Mouse (Mus musculus) MEL (cell line): ENCODE measurements around the gene Spaca3. TPM values are rescaled to one million over a fixed set of nuclear protein-coding genes. Genes with fewer than 3 reads are reported as not detected.

Source experiments
- DNase-seq: peaks from one replicate; pipeline ENCODE4 v3.0.0; 2011; ENCODE audit warnings: low read depth, low spot score
- H3K27ac ChIP-seq: 2 replicates; pipeline ENCODE4 v1.5.1; 2012; ENCODE audit warnings: low read depth, mild to moderate bottlenecking, control low read depth, low read length, moderate library complexity; ENCODE audit not compliant: control insufficient read depth
- H3K27me3 ChIP-seq, 2 experiments: fragments of 150-350 bp in 1 of 2; sonication (generic) in 1 of 2; 2 replicates each; pipeline ENCODE4 v1.6.1; 2012; ENCODE audit warnings: low read length in 2 of 2, mild to moderate bottlenecking in 2 of 2, improper control_type of control experiment in 1 of 2, moderate library complexity in 1 of 2; ENCODE audit not compliant: insufficient read depth in 2 of 2, control insufficient read depth in 1 of 2
- H3K36me3 ChIP-seq, 2 experiments: 2 replicates each; pipeline ENCODE4 v1.6.1; 2012 to 2014; ENCODE audit warnings: low read length in 2 of 2, improper control_type of control experiment in 1 of 2, inconsistent platforms in 1 of 2, mild to moderate bottlenecking in 1 of 2; ENCODE audit not compliant: insufficient read depth in 2 of 2, control insufficient read depth in 1 of 2
- H3K4me1 ChIP-seq, 2 experiments: fragments of 150-350 bp in 1 of 2; sonication (generic) in 1 of 2; 2 replicates each; pipeline ENCODE4 v1.6.1; 2012; ENCODE audit warnings: low read length in 2 of 2, improper control_type of control experiment in 1 of 2, mild to moderate bottlenecking in 1 of 2; ENCODE audit not compliant: insufficient read depth in 2 of 2, control insufficient read depth in 1 of 2
- H3K4me3 ChIP-seq, 2 experiments: fragments of 150-350 bp in 1 of 2; sonication (generic) in 1 of 2; 2 replicates each; pipeline ENCODE4 v1.5.1; 2012; ENCODE audit warnings: low read depth in 2 of 2, low read length in 2 of 2, mild to moderate bottlenecking in 2 of 2, moderate library complexity in 2 of 2, control low read depth in 1 of 2, improper control_type of control experiment in 1 of 2; ENCODE audit not compliant: control insufficient read depth in 1 of 2, insufficient read depth in 1 of 2
- H3K79me2 ChIP-seq: 2 replicates; pipeline ENCODE4 v1.6.1; 2012; ENCODE audit warnings: mild to moderate bottlenecking, low read length, moderate library complexity; ENCODE audit not compliant: control insufficient read depth, poor library complexity, insufficient read depth
- H3K9ac ChIP-seq: 2 replicates; pipeline ENCODE4 v1.6.1; 2012; ENCODE audit warnings: low read depth, mild to moderate bottlenecking, control low read depth, low read length, moderate library complexity; ENCODE audit not compliant: control insufficient read depth, poor library complexity, severe bottlenecking
- H3K9me3 ChIP-seq: fragments of 150-350 bp; sonication (generic); replicated peaks from 2 replicates; pipeline ENCODE4 v1.6.1; 2012; ENCODE audit warnings: mild to moderate bottlenecking, low read length, improper control_type of control experiment, moderate library complexity; ENCODE audit not compliant: insufficient read depth
- BHLHE40 ChIP-seq: IDR thresholded peaks from 2 replicates; pipeline ENCODE4 v1.6.1; 2012; ENCODE audit warnings: low read depth, mild to moderate bottlenecking, inconsistent platforms, low read length, improper control_type of control experiment, borderline replicate concordance
- CHD1 ChIP-seq: IDR thresholded peaks from 2 replicates; pipeline ENCODE4 v1.6.1; 2012; ENCODE audit warnings: low read depth, mild to moderate bottlenecking, inconsistent platforms, low read length, improper control_type of control experiment
- CTCF ChIP-seq, 3 experiments: IDR thresholded peaks in 2 of 3; conservative IDR thresholded peaks in 1 of 3; 2 replicates each; pipeline ENCODE4 v1.5.1; 2011 to 2012; ENCODE audit warnings: low read length in 3 of 3, low read depth in 2 of 3, mild to moderate bottlenecking in 2 of 3, improper control_type of control experiment in 1 of 3, inconsistent platforms in 1 of 3, mixed read lengths in 1 of 3, moderate library complexity in 1 of 3; ENCODE audit not compliant: control insufficient read depth in 1 of 3, insufficient read depth in 1 of 3, poor library complexity in 1 of 3, severe bottlenecking in 1 of 3
- E2F4 ChIP-seq: IDR thresholded peaks from 2 replicates; pipeline ENCODE4 v1.6.1; 2011; ENCODE audit warnings: low read depth, low read length, improper control_type of control experiment, borderline replicate concordance
- EP300 ChIP-seq, 2 experiments: IDR thresholded peaks; 2 replicates each; pipeline ENCODE4 v1.6.1; 2011; ENCODE audit warnings: improper control_type of control experiment in 2 of 2, low read length in 2 of 2, low read depth in 1 of 2, mild to moderate bottlenecking in 1 of 2
- ETS1 ChIP-seq: IDR thresholded peaks from 2 replicates; pipeline ENCODE4 v1.6.1; 2012; ENCODE audit warnings: low read depth, mild to moderate bottlenecking, inconsistent platforms, low read length, improper control_type of control experiment, moderate library complexity
- GATA1 ChIP-seq: IDR thresholded peaks from 2 replicates; pipeline ENCODE4 v1.6.1; 2011; ENCODE audit warnings: low read depth, low read length, improper control_type of control experiment
- KAT2A ChIP-seq: conservative IDR thresholded peaks from 2 replicates; pipeline ENCODE4 v1.6.1; 2012; ENCODE audit warnings: low read depth, low read length, improper control_type of control experiment, inconsistent platforms
- MAX ChIP-seq: IDR thresholded peaks from 2 replicates; pipeline ENCODE4 v1.6.1; 2011; ENCODE audit warnings: low read length, improper control_type of control experiment
- MAZ ChIP-seq: IDR thresholded peaks from 2 replicates; pipeline ENCODE4 v1.6.1; 2012; ENCODE audit warnings: low read depth, mild to moderate bottlenecking, inconsistent platforms, low read length, improper control_type of control experiment
- MEF2A ChIP-seq: IDR thresholded peaks from 2 replicates; pipeline ENCODE4 v1.6.1; 2014; ENCODE audit warnings: low read depth, mild to moderate bottlenecking, inconsistent platforms, low read length, improper control_type of control experiment; ENCODE audit not compliant: poor library complexity, insufficient replicate concordance, severe bottlenecking; ENCODE audit errors: extremely low read depth
- MYB ChIP-seq: IDR thresholded peaks from 2 replicates; pipeline ENCODE4 v1.6.1; 2011; ENCODE audit warnings: mild to moderate bottlenecking, low read depth, low read length, improper control_type of control experiment
- MYC ChIP-seq: IDR thresholded peaks from 2 replicates; pipeline ENCODE4 v1.6.1; 2011; ENCODE audit warnings: low read depth, mild to moderate bottlenecking, low read length, improper control_type of control experiment, moderate library complexity
- NELFE ChIP-seq: IDR thresholded peaks from 2 replicates; pipeline ENCODE4 v1.6.1; 2011; ENCODE audit warnings: low read depth, low read length, improper control_type of control experiment
- NRF1 ChIP-seq: IDR thresholded peaks from 2 replicates; pipeline ENCODE4 v1.6.1; 2014; ENCODE audit warnings: low read depth, mild to moderate bottlenecking, inconsistent platforms, low read length, improper control_type of control experiment, moderate library complexity; ENCODE audit not compliant: poor library complexity, insufficient read depth, severe bottlenecking
- POLR2A ChIP-seq, 2 experiments: IDR thresholded peaks; 2 replicates each; pipeline ENCODE4 v1.6.1; 2011 to 2012; ENCODE audit warnings: low read length in 2 of 2, mild to moderate bottlenecking in 2 of 2, control low read depth in 1 of 2, improper control_type of control experiment in 1 of 2, low read depth in 1 of 2, moderate library complexity in 1 of 2; ENCODE audit not compliant: control insufficient read depth in 1 of 2, insufficient read depth in 1 of 2, poor library complexity in 1 of 2
- POLR2AphosphoS2 ChIP-seq: IDR thresholded peaks from 2 replicates; pipeline ENCODE4 v1.6.1; 2011; ENCODE audit warnings: low read length, improper control_type of control experiment
- RAD21 ChIP-seq: IDR thresholded peaks from 2 replicates; pipeline ENCODE4 v1.6.1; 2011; ENCODE audit warnings: mild to moderate bottlenecking, low read depth, low read length, improper control_type of control experiment
- RCOR1 ChIP-seq: IDR thresholded peaks from 2 replicates; pipeline ENCODE4 v1.6.1; 2012; ENCODE audit warnings: low read depth, mild to moderate bottlenecking, inconsistent platforms, low read length, improper control_type of control experiment
- SMC3 ChIP-seq: IDR thresholded peaks from 2 replicates; pipeline ENCODE4 v1.6.1; 2011; ENCODE audit warnings: low read depth, low read length, improper control_type of control experiment
- TBP ChIP-seq: IDR thresholded peaks from 2 replicates; pipeline ENCODE4 v1.8.0; 2011; ENCODE audit warnings: low read depth, low read length, improper control_type of control experiment
- TCF12 ChIP-seq: IDR thresholded peaks from 2 replicates; pipeline ENCODE4 v1.6.1; 2014; ENCODE audit warnings: low read depth, mild to moderate bottlenecking, inconsistent platforms, low read length, improper control_type of control experiment, moderate library complexity
- USF1 ChIP-seq: IDR thresholded peaks from 2 replicates; pipeline ENCODE4 v1.6.1; 2014; ENCODE audit warnings: low read depth, mild to moderate bottlenecking, inconsistent platforms, low read length, improper control_type of control experiment, moderate library complexity
- ZC3H11A ChIP-seq: IDR thresholded peaks from 2 replicates; pipeline ENCODE4 v1.6.1; 2012; ENCODE audit warnings: low read depth, mild to moderate bottlenecking, inconsistent platforms, low read length, improper control_type of control experiment
- ZMIZ1 ChIP-seq: IDR thresholded peaks from 2 replicates; pipeline ENCODE4 v1.6.1; 2012; ENCODE audit warnings: low read depth, mild to moderate bottlenecking, inconsistent platforms, low read length, improper control_type of control experiment, moderate library complexity
- ZNF384 ChIP-seq: IDR thresholded peaks from 2 replicates; pipeline ENCODE4 v1.6.1; 2012; ENCODE audit warnings: low read depth, mild to moderate bottlenecking, inconsistent platforms, low read length, improper control_type of control experiment
- polyA plus RNA-seq, 2 experiments: library from polyadenylated mRNA; stranded (reverse) in 1 of 2; unstranded in 1 of 2; fragments of >175 nt in 1 of 2; fragments of >200 nt in 1 of 2; gene quantifications; 2 replicates each; pipeline versions ENCODE4 v1.2.1 to v1.2.4; 2012; ENCODE audit warnings: low replicate concordance in 2 of 2, low read depth in 1 of 2; ENCODE audit not compliant: insufficient read length in 2 of 2, insufficient read depth in 1 of 2, missing spikeins in 1 of 2
- total RNA-seq: library from RNA; depleted of rRNA; stranded (reverse); fragments of 300-350 nt; gene quantifications from 2 replicates; pipeline ENCODE4 v1.2.3, GENCODE M21; 2012

Gene Spaca3
- total and polyA plus RNA-seq, 3 experiments, result not detected

- Histone ChIP-seq H3K9ac (no peak overlapping the region), H3K36me3 (peaks cover 0 to 2% of the 10 kb centered on the region in 2 experiments; a peak in 1 of 4 replicates), H3K27ac (no peak overlapping the region), H3K4me3 (no peak overlapping the region), H3K27me3 (no peaks in the 10 kb centered on the region), H3K4me1 (peaks cover 0 to 5% of the 10 kb centered on the region in 2 experiments; a peak in 2 of 4 replicates), H3K9me3 (no peaks in the 10 kb centered on the region), H3K79me2 (no peaks in the 10 kb centered on the region)
- TF ChIP-seq ZC3H11A (no peak), MYC (no peak), USF1 (no peak), MYB (no peak), NELFE (no peak), KAT2A (no peak)
- DNase-seq, result no peak
Measured at GRCm38 (mm10) chr11:80821296-80821695, 36.9 kb upstream of the Spaca3 start.

GRCm38 (mm10) chr11:80821794-80822193 is 36.4 kb upstream of the Spaca3 start:
- no peak for DNase-seq
- Histone ChIP-seq H3K27me3 (no peaks in the 10 kb centered on the region), H3K4me1 (peaks cover 0 to 5% of the 10 kb centered on the region in 2 experiments; a peak in 2 of 4 replicates)
- TF ChIP-seq KAT2A (no peak), ZNF384 (no peak), SMC3 (0 out of 2 replicates have a peak, but pooled peaks have one; percentile 11), USF1 (no peak), NRF1 (no peak), CTCF (IDR thresholded peaks at IDR 0.05 in 2 of 3, conservative IDR thresholded peaks at IDR 0.05 in 1 of 3; ENCODE audit: control insufficient read depth in 1 of 3, insufficient read depth in 1 of 3, low read depth in 2 of 3, low read length in 3 of 3, poor library complexity in 1 of 3, severe bottlenecking in 1 of 3) (peak in 2 of 3 experiments; percentile 16 to 24; a peak in 1 of 6 replicates), GATA1 (no peak)
- TF ChIP-seq, all 39 proteins: peak for 2
- Histone ChIP-seq H3K9me3 (no peaks in the 10 kb centered on the region), H3K9ac (no peak overlapping the region), H3K36me3 (peaks cover 0 to 2% of the 10 kb centered on the region in 2 experiments; a peak in 1 of 4 replicates), H3K27ac (no peak overlapping the region), H3K4me3 (no peak overlapping the region), H3K79me2 (no peaks in the 10 kb centered on the region)

GRCm38 (mm10) chr11:80835395-80835794 is 22.8 kb upstream of the Spaca3 start:
- Histone ChIP-seq H3K9me3 (no peaks in the 10 kb centered on the region), H3K79me2 (no peaks in the 10 kb centered on the region), H3K4me1 (no peaks in the 10 kb centered on the region), H3K27ac (no peak overlapping the region), H3K4me3 (no peak overlapping the region), H3K36me3 (no peaks in the 10 kb centered on the region), H3K9ac (no peak overlapping the region), H3K27me3 (peaks cover 2 to 9% of the 10 kb centered on the region in 2 experiments; a peak in 3 of 4 replicates)
- DNase-seq, result no peak
- TF ChIP-seq CTCF (IDR thresholded peaks at IDR 0.05 in 2 of 3, conservative IDR thresholded peaks at IDR 0.05 in 1 of 3; ENCODE audit: control insufficient read depth in 1 of 3, insufficient read depth in 1 of 3, low read depth in 2 of 3, low read length in 3 of 3, poor library complexity in 1 of 3, severe bottlenecking in 1 of 3) (no peak), ETS1 (no peak), RAD21 (no peak), ZMIZ1 (no peak), GATA1 (no peak), ZC3H11A (no peak), POLR2AphosphoS2 (no peak), CHD1 (no peak), MAZ (no peak), BHLHE40 (no peak), RCOR1 (no peak), MAX (no peak), EP300 (IDR thresholded peaks at IDR 0.05; ENCODE audit: low read depth in 1 of 2, low read length in 2 of 2) (no peak), TCF12 (no peak), KAT2A (no peak), MEF2A (no peak), POLR2A (IDR thresholded peaks at IDR 0.05; ENCODE audit: control insufficient read depth in 1 of 2, insufficient read depth in 1 of 2, low read depth in 1 of 2, low read length in 2 of 2, poor library complexity in 1 of 2) (no peak), NRF1 (no peak), E2F4 (no peak), TBP (no peak)
